Mouse (Mus musculus) E14TG2a.4 (cell line): Measurements from ENCODE around the gene Cabp5.

Experiments used
- CTCF ChIP-seq: conservative IDR thresholded peaks from 2 replicates; pipeline ENCODE4 v1.5.1; 2014; ENCODE audit warnings: low read length
- NANOG ChIP-seq: IDR thresholded peaks from 2 replicates; pipeline ENCODE4 v1.6.1; 2014; ENCODE audit warnings: borderline replicate concordance, low read length, mixed read lengths
- POU5F1 ChIP-seq: IDR thresholded peaks from 2 replicates; pipeline ENCODE4 v1.6.1; 2014; ENCODE audit warnings: low read length, borderline replicate concordance

DNA sequence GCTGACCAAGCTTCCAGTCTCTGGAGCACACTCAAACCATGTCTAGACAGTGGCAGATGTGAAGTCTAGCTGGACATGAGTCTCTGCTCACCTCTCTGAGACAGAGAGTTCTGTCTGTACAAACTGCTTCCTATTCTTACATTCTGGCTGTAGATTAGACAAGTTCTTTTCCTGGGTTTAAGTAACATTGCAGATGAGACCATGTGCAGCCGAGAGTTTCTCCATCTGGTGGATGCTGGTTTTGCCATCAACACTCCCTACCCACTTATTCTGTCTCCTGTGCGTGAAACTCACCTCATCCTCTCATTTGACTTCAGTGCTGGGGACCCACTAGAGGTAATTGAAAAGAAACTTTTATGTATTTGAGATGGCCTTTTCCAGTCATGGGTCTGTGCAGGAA is 17.3 kb upstream of the Cabp5 start:
- TF ChIP-seq CTCF (no peak), POU5F1 (no peak), NANOG (no peak)
